Mouse (Mus musculus) induced T-regulatory cell, adult 2 months (primary cell): ENCODE measurements around the gene Nupl1.

Source experiments
- DNase-seq: peaks from one replicate; pipeline ENCODE4 v3.0.0-alpha.2; 2012; ENCODE audit warnings: low read depth

Gene Nupl1

DNA sequence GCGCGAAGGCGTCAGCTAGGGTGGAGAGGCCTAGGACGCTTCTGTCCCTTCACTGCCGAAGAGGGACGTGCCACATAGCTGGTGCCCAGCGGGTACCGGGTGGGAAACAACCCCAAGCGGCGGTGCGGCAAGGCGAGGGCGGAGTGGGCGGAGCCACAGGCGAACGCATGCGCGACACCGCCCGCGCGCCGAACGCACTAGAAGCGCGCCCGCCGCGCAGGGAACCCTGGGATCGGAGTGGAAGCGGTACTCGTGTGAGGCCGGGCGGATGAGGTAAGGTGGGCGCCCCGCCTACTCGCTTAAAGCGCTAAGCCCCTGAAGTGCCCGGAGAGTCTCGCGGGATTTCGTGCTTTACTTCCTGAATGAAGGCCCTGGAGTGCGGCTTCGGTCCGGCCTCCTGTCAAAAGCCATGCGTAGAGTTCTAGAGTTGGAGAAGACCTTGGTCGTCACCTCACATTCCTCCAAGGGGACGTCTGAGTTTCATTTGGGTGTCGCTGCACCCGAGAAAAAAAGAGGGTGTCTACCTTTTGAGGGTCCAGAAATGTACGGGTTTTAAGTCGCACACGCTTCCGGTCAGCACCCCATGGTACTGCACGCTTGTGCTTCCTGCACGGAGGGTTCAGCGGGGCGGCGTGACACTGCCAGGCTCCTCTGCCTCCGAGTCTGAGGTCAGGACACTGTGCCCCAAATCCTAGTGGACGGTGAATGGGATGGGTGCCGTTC, at the start of gene Nupl1, which contains the start of gene Gm49336:
Gene Nupl1 (minus strand): TSS at position 151 of the 723 bp plus-strand sequence.
Gene Gm49336 (minus strand): TSS at position 227 of the 723 bp plus-strand sequence.
- peak; percentile 100 for DNase-seq

DNA sequence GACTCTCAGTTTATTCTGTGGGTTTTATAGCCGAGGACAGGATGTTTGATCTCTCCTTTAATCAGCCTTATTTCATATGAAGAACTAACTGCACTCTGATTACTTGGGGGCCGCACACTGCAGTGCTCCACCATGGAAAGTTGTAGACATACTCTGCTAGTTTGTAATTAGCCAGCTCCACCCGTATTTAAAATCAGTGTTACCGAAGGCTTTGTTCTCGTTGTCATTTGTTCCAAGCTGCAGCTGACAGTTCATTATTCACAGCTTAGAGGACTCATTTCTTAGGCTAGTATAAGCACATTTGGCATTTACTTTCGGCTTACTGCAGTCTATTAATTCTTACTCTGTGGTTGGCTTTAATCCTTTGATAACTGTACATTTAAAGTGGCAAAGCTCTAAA, 49.8 kb upstream of the Nupl1 start:
- no peak for DNase-seq

DNA sequence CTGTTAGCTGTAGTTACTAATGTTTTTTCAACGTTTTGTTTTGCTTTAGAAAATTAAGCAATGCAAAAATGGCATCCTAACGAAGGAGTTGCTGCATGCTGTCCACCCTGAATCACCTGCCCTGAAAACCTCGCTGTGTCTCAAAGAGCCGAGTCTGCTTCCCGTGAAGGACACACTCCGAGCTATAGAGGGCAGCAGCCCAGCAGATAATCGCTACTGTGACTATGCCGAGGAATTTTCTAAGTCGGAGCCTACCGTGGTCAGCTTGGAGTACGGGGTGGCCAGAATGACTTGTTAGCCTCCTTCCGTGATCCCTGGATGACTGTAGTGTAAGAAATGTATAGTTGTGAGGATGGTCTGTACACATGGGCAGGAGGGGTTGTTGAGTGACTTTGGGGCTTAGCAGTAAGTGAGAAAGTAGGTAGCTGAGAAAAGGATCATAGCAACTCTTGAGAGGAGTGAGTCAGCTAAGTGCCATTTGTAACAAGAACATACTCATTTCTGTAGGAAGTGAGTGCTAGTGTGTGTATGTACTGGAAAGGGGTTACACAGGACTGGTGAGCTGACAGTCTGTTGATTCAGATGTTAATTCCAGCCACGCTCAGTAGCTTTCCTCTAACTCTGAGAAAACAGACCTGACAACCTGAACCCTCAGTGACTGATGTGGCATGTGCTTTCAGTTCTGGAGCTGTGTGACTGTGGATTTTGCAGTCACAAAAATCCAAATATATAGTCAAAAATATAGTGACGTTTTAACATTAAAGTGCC, 49.2 kb upstream of the Nupl1 start:
- no peak for DNase-seq

DNA sequence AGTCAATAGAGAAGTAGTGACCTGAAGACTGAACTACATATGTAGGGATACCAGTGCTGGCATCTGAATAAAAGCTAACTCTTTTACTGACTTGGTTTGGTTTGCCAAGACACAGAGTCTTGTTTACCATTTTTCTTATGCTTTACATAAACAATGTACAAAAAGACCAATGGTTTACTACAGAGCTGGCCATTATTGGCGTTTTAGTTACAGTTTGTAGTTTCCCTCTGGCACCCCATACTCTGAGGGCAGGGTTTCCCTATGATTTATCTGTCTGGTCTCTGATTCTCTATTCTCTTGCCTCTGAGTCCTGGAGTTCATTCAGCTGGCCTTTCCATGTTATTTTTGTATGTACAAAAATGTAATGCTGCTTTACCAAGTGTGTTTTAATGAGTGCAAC, 44.3 kb upstream of the Nupl1 start:
- no peak for DNase-seq

DNA sequence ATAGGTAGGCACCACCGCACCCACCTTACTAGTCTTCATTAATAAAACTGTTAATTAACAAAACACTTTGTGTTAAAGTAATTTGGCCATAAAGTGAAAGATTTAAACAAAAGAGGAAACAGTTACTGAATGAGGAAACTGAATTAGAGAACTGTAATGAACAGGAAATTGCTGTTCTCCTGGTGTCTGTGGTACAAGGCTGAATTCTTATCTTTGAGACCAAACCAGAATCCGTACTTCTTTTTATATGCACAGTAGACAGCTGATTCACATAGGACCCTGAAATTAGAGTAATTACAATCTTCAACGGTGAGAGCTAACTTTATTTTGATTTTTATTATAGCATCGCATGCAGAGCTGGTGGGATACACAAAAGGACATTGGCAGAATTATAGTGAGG, 39.1 kb upstream of the Nupl1 start:
- DNase-seq, result no peak

DNA sequence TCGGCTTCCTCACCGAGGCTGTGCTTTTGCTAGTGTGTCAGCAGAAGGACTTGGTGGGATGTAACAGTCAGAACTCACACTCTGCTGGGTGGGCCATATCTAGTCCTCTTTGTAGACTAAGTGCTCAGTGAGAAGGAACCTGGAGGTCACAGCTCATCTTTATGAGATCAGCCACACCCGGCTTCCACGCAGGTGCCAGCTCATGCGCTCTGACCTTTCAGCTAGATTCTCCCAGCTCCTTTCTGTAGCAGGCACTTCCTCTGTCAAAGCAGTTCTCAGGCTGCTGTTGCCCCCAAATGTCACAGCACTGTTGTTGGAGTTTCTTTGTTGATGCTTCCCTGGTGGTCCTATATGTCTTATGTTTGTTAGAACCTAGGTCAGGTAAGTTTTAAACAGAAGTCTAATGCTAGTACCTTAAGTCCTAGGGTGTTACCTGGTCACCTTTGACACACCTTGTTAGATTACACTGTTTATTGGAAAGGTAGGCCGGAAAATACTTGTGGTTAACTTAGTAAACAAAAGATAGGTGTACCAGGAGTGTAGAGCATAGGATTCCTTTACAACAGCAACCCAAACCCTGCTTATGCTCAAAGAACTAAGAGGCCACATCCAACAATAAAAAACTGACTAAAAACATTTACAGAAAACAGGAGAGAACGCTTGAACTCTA, 35.1 kb upstream of the Nupl1 start:
- no peak for DNase-seq

DNA sequence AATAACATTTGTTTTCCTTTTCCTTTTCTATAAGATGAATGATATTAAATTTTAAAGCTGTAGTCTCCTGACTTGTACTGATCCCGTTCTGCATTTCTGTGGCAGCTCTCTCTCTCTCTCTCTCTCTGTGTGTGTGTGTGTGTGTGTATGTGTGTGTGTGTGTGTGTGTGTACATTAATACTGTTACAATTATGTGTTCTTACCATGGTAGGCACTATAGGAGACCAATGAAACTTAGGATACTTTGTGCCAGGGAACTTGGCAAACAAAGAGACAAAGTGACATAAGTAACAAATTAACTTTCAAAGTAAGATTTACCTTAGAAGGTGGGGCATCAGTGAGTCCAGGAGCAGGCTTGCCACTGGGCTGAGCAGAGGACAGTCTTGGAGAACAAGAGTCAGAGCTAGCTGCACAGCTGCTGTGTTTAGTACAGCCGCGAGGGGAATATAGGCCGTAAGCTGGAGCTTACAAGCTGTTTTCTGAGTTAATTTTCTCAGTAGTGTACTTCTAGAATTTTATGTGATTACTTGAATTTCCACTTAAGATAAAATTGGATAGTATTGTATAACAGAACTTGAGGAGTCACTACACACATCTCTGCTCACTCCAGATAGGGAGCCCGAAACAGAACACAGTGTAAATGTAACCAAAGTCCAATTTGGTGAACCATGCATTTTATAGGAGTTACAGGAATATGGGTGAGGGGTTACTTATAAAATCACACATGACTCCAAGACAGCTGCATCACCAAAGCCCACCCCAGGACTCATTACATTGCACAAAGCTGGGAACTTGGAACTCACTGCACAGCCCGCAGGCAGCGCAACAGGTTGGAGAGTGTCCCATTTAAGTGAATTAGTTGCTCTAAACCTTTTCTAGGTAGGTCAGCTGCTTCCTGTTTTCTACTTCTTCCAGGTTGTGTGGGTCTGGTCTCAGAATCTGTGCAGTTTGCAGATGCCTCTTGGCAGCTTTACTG, 24.4 kb upstream of the Nupl1 start:
- DNase-seq, result no peak

DNA sequence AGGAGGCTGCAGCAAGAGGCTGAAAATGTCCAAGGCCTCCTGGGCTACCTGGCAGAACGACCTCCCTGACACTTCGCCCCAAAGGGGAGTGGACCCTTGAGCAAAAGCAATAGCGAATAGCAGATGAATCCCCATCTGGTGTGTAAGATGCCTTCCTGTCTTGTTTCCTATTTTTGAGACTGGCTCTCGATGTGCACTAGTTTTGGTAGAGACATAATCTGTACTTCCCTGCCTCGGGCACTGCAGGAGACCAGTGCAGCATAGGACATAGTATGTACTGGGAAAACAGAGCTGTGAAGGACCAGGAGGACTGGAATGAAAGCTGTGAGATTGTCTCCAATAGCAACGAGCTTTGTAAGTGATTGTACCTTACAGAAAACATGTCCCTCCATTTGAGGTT, 22.1 kb upstream of the Nupl1 start:
- no peak for DNase-seq

DNA sequence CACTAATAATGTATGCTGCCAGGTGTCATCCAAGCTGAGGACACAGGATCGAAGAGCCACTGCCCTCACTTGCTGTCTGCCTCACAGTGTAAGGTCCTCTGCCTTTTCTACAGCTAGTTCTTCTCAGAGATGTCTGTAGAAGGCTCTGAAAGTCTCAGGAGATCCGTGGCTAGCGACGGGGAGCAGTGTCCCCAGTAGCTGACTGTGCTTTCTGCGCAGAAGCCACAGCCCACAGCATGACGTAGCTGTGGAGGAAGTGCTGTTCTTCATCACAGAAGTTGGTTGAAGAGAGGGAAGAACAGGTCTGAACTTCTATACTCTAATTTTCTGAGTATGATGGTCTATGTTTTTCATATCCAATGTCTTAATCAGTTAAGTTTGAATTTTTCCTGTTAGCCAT, 18.1 kb upstream of the Nupl1 start:
- peak; percentile 77 for DNase-seq

DNA sequence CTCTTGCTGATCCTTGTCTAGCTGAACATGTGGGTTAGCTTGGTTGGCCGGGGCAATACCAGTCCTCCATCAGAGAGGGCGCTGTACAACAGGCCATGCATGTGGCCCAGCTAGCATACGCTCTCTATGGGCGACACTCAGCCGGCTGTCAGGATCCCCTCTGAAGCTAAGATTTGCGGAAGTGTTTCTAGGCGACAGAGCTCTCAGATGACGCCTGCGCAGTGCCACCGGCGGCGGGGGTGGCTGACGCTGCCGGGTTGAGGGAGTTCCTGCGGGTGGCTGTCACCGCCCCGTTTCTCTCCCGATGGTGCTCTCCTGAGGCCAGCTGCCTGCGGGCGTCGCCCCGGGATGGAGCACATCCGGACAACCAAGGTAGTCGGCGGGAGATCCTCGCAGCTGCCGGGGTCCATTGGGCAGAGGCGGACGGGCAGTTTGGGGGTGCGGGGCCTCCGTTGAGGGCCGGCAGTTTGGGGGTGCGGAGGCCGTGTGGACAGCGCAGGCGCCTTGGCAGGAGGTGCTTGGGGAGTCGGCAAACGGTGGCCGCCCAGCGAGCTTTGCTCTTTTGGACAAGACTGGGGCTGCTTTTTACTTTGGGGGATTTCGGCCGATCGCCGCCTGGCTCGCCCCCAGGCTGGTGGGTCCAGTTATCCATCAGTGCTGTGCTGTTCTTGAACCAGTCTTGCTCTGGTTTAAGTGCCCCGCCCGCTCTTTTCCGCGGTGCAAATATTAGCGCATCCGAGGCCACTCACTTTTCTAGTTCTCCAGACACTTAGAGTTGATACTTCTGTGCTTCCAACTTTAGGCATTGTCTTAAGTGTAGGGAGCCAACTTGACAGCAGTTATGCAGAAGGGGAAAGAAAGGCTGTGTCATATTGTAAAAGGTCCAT, 14.0 kb upstream of the Nupl1 start, which contains the start of gene Mtmr6:
Gene Mtmr6 (plus strand): TSS at position 239 of the 887 bp plus-strand sequence.
- DNase-seq, result peak; percentile 99

DNA sequence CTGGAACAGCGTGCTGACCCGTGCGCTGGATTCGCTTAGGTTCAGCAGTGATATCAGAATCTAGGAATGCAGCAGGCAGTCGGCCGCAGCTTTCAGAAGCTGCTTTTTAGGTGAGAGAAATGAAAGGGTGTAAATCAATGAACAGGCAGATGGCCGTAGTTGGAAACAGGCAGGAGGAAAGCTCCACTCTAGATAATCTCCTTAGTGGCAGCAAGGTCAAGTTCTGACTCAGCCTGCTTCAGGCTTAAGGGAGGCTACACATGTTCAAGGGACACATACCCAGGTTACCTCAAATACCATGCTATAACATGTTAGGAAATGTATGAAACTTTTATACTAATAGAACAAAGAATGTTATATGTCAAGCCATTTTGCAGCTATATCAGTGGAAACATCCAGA, 11.1 kb upstream of the Nupl1 start:
- no peak for DNase-seq

DNA sequence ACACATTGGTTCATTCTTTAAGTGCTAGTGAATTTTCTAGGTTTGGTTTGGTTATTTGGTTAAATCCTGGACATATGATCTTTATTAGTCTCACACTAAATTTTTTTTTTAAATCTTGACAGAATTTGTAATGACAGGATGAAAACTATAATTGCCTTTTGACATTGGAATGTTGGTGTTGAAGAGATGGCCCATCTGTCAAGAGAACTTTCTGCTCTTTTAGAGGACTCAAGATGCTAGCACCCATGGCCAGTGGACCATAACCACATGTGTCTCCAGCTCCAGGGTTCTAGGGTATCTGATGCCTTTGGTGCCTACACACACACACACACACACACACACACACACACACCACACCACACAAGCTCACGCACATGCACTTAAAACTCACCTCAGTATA, 6.6 kb upstream of the Nupl1 start:
- DNase-seq, result no peak

DNA sequence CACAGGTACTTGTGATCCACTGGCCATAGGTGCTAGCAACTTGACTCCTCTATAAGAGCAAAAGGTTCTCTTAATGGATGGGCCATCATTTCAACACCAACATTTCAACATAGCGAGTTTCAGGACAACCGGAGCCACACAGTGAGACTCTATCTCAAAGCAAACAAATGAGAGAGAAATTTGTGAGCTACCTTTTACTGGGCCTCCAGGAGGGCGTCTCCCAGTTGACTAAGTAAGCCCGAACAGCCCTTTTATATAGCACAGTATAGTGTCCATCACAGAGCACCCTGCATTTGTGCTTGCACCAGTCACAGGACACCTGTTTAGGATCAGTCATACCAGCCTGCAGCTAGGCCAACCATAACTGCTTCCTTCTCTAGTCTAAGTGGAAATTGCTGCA, 5.9 kb upstream of the Nupl1 start:
- no peak for DNase-seq

DNA sequence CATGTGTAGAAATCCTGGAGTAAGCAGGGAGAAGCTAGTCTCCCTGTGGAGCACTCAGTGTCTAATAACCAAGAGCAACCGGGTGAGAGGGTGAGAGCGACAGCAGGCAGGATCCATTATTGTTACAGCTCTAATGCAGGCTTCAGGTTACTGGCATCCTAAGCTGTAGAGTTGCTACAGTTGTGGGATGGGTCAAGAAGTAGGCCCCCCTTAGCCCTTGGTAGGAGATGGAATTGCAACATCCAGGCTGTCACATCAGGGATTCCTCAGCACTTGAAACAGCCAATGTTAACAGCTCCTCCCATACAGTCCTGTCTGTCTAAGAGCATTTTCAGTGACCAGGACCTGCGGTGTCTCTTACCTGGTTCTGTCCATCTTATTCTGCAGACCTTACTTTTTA, 5.1 kb upstream of the Nupl1 start:
- no peak for DNase-seq

DNA sequence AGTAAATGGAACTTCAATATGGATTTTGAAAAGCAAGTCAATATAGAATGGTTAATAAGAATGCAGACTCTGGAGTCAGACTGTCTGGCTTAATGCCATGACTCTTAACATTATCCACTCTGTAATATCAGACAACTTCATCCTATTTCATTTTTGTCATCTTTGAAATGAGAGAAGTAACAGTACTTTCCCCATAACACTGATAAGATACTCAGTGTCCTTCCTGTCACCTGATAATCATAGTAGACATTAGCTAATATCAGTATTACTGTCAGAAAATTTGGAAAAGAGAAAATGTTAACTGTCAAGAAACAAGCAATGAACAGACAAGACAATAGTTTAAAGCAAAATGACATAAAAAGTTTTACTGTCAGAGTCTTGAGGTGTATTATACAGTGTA, 3.5 kb upstream of the Nupl1 start:
- DNase-seq, result no peak

DNA sequence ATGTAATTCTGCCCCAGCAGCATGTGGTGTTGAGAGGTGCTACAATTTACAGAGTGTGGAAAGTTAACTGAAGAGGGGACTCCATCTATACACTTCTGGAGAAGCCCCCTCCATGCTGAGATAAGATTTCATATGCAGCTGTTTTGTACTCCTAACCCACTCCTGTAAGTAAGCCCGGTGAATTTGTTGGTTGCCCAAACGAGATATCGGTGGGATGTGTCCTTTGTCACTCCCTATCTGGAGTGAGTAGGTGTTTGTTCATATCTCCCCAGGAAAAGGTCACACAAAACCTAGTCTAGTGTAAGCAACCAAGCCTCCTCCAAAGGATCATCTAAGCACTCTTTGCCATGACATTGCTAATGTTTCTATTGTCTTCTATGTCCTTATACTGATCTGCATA, 2.2 kb upstream of the Nupl1 start:
- DNase-seq, result no peak

DNA sequence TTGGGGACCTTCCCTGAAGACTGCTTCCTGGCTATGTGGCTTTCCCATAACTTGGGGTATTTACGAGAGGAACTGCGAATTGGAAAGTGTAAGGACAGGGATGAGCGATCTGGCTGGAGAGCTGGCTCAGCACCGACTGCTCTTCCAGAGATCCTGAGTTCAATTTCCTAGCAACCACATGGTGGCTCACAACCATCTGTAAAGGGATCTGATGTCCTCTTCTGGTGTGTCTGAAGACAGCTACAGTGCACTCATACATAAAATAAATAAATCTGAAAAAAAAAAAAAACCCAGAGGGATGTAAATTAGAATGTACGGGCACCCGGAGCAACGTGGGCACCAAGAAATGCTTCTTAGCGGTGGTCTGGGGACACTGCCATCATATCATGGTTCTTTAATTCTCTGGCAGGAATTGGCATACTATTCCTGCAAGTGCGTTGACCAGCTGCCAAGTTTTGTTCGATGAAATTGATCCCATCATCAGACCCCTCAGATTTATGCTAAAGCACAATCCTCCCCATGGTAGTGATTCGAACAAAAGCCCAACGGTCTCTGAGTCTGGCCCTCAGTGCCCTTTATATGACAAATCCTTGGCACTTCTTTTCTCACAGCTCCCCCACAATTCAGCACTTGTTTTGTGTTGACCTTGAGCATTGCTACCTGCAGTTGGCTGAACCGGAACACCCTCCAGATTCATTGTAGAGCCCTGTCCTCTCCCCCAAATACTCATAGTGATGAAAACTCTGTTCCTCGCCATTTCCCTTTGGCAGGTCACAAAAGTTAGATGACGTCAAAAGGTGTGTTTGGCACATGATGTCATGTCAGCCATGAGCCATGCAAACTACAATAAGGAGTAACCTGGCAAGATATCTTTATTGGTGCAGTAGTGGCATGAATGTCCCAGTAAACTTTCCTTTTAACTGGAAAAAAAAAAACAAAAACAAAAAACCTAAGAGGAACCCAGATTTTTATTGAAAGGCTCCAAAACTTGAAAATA, 1.1 kb upstream of the Nupl1 start:
- DNase-seq, result peak; percentile 42

DNA sequence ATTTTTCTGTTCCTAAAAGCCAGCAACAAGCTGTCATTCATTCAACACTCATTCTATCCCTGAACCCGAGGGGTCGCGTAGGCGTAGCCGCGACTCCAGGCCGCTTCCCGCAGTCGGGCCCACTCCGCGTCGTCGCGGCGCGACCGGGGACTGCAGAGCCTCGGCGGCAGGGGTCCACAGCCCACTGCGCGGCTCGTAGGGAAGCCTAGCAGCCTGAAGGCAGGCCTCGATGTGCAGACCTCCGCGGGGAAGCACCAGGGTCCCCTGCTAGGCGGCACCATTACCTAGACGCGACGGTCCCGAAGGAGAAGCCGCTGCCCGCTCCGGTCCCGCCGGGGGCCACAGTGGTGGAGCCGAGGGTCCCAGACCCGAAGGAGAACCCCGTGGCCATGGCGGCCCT, 352 bp downstream of the Nupl1 start:
- no peak for DNase-seq

DNA sequence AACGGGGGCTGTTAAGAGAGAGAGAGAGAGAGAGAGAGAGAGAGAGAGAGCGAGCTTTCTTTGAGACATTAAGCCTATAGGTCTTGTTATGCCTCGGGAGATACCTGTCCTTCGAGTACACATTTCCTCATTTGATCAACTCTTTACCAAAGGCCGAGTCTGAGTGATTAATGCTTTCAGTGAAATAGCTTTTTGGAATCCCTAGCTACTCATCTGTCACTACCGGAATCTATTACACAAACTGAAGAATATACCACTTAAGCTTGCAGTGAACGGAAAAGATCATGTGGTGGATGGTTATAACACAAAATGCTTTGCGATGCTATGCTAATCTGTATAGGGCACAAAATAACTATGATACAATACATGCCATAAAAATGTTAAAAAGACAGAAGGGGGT, 865 bp downstream of the Nupl1 start:
- peak; percentile 54 for DNase-seq
